Mouse (Mus musculus): ENCODE measurements around the gene Cideb. TPM values are rescaled to one million over a fixed set of nuclear protein-coding genes. Genes with fewer than 3 reads are reported as not detected.
A peak's percentile ranks its signal among the peaks of the same experiment; 100 is the strongest.

Gene Cideb
- polyA plus RNA-seq, 1 experiment, result 335 TPM

DNA sequence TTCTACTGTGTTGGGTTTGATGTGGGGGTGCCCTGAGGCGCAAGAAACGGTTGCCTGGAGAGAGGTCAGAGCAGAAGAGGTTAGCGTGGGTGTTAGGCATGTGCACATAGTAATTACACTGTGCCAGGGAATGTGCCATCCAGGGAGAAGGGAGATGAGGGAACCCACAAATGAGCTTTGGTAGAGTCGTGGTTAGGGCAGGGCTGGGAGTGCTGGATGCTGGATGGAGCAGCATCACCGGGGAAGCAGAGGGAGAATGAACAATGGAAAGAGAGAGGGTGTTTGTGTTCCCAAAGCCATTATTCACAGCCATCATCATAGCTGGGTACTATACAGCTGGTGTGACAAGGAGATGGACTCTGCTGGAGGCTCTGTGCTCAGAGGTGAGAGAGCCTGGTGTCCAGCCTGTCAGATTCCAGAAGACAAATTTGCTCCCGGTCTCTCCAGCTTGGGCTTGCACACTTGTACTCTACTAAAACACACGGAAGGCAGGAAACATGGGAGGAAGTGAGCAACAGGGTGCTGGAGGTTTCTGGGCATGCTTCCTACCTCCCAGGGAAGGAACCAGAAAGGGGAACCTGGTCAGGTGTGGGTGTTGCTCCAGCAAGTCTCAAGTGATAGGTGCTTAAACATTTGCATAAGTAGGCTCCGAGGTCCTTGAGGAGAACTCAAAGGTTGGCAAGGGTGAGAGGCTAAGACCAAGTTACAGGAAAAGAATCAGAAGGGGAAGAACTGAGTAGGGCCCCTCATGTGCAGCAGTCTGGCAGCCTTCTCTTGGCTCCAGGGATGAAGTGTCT, 30.2 kb downstream of the Cideb start:
- DNase-seq (ENCODE audit: low read depth, low spot score), result no peak
- 65% methylated on average over 8 of the region's 8 CpGs for WGBS

DNA sequence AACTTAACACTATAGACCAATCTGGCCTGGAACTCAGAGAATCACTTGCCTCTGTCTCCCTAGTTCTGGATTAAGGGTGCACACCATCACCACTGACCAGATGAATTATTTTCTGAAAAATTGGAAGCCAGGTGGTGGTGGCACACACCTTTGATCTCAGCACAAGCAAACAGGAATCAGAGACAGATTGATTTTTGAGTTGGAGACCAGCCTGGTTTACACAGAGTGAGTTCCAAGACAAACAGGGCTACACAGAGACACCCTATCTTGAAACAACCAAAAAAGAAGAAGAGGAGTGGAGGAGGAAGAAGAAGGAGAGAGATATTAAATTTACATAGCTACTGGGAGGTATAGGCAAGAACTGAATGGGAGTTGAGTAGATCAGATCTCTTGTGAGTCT, 32.0 kb downstream of the Cideb start:
- DNase-seq (ENCODE audit: low read depth, low spot score), result no peak

DNA sequence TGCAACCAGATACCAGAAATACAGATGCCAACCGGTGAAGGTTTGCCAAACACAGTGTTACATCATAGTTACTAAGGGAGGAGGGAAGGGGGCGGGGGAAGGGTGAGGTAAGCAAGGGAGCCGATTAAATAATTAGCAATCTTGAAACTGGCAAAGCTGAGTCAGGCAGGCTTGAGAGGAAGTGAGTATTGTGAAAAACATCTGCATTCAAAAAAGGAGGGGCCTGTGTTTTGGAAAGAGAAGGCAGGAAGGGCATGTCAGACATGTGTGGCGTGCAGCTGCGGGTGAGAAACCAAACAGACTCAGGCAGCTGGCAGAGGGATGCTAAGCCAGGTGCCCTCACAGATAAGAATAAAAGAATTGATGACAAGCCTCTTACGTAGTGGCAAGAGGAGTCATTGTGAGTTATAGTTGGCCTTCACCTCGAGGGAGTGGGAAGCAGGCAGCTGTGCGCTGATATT, 33.8 kb downstream of the Cideb start:
- 27% methylated on average over 8 of the region's 8 CpGs for WGBS
- no peak for DNase-seq (ENCODE audit: low read depth, low spot score)

DNA sequence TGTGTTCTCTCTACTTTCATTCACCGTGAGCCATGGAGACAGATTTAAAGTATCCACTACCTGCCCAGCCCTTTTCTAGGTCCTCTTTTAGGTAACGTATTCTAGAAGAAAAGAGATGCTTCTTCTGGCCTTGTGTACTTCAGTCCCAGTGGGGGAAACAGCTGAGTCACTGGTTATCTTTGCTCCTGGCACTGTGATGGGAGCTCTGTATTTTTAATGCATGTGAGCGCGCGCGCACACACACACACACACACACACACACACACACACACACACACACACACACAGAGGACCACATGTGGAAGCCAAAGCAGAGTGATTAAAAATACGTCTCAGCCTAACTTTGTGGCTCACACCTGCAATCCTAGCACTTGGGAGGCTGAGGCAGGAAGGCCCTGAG, 34.8 kb downstream of the Cideb start:
- DNase-seq (ENCODE audit: low read depth, low spot score), result no peak
- WGBS, result 94% methylated on average over 7 of the region's 7 CpGs

DNA sequence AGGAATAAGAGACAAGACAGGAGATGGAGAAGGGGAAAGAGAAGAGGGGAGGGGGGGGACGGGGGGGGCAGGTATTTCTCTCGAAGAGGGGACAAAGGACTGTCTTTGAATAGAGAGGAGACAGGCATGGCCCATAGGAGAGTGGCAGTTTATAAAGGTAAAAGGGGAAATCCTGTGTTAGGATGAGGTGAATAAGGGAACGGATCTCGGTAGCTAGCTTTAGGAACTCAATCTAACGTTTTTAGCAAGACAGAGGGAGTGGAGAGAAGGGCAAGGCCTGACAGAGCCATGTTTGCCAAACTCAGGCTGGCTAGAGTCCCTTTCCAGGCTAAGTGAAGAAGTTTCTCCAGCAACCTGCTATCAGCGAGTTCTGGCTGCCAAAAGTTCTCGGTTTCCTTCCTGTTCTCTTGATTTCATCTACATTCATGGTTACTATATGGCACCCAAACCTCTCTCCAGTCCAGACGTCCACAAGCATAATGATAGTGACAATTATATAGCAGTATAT, 35.8 kb downstream of the Cideb start:
- 51% methylated on average over 8 of the region's 8 CpGs for WGBS
- no peak for DNase-seq (ENCODE audit: low read depth, low spot score)

DNA sequence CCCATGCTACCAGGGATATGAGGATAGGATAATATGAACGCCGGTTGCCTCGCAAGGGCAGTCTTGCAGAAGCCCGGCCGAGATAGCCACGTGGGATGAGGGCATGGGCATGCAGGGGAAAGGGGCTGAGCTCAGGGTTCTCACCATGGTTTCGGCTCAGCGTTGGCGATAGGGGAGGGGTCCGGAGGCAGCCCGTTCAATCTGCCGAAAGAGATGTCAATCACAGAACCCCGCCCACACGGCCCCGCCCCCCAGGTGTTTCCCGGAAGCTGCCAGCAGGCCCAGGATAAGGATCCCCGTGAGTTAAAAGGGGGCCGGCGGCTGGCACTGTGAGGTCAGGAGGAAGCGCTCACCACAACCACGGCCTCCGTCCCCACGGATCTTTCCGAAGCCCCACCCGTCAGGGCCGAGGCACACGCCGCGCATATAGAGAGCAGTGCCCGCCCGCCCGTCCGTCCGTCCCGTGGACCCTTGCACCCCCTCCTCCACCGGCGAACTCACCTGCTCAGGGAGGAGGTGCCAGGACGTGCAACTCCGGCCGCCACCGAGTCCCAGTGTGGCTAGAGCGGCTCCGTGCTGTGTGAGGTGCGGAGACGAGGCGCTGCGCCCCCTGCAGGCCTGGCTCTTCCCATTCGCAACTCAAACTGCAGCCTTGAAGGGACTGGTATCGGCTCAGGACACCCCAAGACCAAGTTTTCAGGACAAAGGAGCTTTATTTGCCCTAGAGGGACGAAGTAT, 36.4 kb downstream of the Cideb start, which contains the start of gene Rabggta:
TSS of gene Rabggta (minus strand) at position 564 of the 738 bp plus-strand sequence.
- under 1% methylated on average over 50 of the region's 50 CpGs for WGBS

DNA sequence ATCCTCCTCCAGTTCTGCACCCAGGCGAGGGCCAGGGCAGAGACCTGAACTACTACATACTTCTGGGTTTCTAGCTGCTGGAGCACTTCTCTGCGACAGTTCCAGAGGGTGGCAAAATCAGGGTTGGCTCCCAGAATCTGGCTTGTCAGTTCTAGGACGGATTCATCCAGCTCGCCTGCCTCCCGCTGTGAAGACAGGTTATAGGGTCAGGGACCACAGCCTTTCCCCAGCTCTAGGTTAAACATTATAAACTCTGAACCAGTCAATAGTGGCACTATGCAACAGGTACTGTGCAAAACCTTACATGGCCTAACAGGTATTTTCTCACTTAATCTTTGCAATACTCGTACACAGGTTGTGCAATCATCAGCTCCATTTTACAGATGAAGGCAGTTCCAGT, 37.2 kb downstream of the Cideb start:
- no peak for DNase-seq (ENCODE audit: low read depth, low spot score)
- WGBS, result 84% methylated on average over 6 of the region's 6 CpGs

More for the DNA sequence above, 36.4 kb downstream of the Cideb start, which contains the start of gene Rabggta:
- peak; percentile 86 for DNase-seq (ENCODE audit: low read depth, low spot score)

DNA sequence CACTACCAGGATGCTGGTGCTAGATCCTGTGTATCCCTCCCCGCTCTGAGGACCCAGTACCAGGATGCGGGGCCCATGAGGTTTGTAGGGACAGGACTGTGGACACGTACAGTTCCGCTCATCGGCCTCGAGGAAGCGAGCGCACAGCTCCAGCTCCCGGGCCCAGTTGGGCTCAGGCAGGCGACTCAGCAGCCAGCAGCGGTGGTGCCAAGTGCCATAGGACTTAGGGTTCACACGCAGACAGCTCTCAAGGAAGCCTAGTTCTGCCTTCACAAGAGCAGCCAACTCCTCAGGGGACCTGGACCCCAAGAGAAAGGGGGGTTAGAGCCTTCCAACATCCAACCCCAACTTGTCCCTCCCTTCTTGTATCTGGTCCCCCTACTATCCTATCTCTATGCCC, 37.6 kb downstream of the Cideb start:
- DNase-seq (ENCODE audit: low read depth, low spot score), result no peak
- 94% methylated on average over 12 of the region's 12 CpGs for WGBS

DNA sequence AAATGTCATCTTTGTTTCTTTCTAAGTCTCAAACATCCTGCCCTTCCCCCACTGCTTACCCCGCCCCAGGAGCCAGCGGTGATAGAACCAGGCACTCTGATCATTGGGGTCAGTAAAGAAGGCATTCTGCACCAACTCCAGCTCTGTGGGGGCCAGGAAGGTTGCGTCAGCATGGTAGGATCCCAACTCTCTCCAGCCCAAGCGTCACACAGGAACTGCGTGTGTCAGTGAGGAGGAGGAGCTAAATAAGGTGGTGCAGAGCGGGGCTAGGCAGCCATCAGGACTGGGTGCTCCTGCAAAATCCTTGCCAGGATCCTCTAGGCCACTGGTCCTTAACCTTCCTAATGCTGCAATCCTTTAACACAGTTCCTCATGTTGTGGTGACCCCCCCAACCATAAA, 38.5 kb downstream of the Cideb start:
- WGBS, result 92% methylated on average over 6 of the region's 6 CpGs
- DNase-seq (ENCODE audit: low read depth, low spot score), result no peak

DNA sequence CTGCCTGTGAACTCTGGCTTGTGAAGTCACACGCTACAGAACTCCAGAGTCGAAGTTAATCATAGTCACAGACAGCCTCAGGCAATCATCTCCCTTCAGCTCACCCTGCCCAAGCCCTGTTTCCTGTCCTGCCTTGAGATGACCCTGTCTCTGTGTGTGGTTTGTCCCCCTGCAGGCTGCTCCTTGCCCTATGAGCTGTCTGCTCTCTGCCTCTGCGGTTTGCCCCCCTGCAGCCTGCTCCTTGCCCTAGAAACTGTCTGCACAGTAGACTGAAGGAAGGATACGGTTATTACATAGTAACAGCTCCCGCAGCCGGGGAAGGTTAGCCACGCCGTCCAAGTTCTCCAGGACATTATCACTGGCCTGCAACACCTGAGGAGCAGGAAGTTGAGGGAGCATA, 41.4 kb downstream of the Cideb start:
- DNase-seq (ENCODE audit: low read depth, low spot score), result no peak
- 86% methylated on average over 8 of the region's 8 CpGs for whole genome bisulfite sequencing

DNA sequence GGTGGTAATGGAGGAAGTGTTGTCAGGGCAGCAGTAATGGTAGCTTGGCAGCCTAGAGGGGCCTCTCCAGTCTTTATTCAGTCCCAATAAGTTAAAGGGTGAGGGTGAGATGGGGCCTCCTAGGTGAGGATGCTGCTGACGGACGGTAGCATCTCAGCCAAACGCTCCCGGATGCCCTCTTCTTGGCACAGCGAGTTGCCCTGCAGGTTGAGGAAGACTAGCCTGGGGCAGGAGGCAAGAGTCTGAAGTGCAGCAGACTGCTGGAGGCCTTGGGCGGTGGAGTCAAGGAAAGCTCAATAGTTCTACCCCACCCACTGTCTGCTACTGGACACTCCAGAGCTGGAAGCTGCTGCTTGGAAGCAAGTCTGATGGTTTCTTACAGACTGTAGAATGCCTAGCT, 42.0 kb downstream of the Cideb start:
- WGBS, result 96% methylated on average over 6 of the region's 6 CpGs
- DNase-seq (ENCODE audit: low read depth, low spot score), result no peak

DNA sequence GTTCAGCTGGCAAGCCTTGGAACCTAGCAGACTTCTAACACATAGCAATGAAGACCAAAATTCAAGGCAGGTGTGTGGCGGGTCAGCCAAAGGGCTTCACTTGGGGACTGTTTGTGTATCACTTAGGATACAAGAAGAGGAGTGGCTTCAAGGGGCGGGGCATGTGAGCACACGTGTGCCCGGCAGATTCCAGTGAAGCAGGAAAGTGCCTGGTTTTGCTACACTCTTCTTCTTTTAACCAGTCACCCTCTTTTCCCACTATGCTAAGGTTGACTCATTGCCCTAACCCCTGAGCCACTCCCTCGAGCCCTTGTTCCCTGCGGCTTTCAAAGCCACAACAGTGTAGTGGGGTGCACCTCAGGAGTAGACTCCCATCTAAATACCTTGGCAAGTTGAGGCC, 43.4 kb downstream of the Cideb start:
- DNase-seq (ENCODE audit: low read depth, low spot score), result no peak
- 18% methylated on average over 6 of the region's 6 CpGs for WGBS

DNA sequence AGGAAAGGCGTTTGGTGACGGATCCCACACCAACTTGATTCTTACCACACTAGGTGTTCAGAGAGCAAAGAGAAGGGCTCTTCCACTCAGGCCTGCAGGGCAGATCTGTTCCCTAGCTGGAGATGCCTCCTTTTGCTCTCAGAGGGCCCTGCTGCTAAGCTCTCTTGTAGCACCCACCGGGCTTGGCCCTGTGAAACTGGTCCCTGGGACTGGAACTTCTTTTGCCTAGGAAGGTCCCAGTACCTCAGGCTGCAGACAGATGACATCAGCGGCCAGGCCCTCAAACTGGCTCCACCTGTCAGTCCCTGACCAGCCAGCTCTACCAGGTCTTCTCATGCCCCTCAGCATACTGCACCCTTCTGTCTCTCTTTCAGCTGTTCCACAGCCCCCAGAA, 44.5 kb downstream of the Cideb start, which contains the start of gene Tgm1:
TSS of gene Tgm1 (minus strand) at position 198 of the 394 bp plus-strand sequence.
- DNase-seq (ENCODE audit: low read depth, low spot score), result no peak
- 45% methylated on average over 4 of the region's 4 CpGs for WGBS

DNA sequence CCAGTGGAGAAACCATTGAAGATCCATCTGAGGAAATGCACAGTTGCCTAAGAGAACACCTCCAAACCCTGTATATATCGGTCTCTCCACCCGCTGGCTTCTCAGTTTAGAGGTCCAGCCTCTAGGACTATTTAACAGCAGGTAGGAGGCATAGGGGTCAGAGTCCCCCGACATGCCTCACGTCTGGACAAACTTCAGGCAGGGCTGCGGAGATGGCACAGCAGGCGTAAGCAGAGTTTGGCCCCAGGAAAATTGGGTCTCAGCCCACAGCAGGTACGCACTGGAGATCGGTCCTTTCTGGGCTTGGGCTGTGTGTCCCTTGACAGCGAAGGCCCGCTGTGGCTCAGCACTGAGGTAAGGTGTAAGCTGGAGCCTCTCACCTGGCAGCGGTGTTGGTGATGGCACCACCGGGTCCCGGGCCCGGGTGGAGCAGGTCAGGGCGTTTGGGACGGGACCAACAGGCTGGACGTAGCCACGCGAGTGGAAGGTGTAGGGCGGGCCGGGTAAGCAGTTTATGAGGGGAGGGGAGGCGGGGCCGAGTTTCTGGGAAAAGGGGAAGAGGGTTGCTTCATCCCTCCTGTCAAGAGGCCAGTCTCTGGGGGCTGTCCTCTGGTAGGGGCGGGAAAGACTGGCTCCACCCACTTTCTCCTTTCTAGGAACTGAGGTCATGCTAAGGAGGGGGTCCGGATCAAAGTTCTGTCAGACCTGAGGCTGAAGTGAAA, 45.1 kb downstream of the Cideb start:
- WGBS, result 10% methylated on average over 25 of the region's 25 CpGs
- no peak for DNase-seq (ENCODE audit: low read depth, low spot score)

DNA sequence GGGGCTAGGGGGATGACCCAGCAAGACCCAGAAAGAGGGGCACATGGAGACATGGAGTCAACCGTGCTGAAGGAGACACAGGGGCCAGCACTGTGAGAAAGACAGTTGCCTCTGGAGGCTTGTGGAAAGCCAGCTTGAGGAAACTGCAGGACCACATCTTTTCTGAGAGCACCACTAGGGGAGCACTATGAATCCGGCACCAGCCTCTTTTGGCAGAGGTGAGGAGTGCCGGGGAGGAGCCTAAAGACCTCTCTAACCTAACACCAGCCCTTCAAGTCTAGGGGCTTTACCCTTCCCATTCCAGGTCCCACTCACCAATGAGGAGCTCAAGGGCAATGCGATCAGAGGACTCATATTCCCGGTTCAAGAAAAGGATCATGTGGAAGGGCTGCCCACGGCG, 46.5 kb downstream of the Cideb start:
- DNase-seq (ENCODE audit: low read depth, low spot score), result no peak
- 82% methylated on average over 7 of the region's 7 CpGs for WGBS

DNA sequence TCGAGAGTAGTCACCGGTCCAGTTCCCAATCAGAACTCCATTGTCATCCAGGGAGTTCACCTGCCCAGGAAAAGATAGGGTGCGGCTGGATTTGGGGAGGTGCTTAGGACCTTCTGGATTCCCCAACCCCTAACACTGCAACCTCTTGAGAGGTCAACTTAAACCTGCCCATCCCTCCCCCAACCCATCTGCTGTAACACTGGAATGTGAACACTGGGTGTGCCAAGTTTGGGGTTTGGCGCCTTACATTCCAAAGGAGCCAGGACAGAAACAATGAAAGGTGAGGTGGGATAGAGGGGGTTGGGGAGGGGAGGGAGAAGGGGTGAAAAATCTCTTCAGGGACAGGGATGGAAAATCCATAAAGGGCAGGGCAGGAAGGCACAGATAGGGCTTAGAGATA, 48.7 kb downstream of the Cideb start:
- no peak for DNase-seq (ENCODE audit: low read depth, low spot score)
- 77% methylated on average over 4 of the region's 4 CpGs for WGBS

DNA sequence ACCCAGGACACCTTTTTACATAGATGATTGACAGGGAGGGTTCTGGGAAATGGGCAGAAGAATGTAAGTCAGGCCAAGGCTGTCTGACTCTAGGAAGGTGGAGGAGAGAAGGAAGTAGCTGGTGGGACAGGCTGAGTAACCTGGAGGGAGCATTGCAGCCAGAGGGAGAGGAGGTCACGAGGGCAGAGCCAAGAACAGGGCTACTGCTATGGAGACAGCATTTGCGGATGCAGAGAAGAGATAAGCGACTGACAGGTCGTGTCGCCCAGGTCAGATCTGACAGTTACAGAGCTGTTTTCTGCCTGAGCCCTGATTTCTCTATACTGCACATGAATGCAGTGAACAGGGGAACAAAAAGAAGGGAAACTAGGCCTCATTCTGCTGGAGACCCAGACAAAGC, 50.9 kb downstream of the Cideb start:
- DNase-seq (ENCODE audit: low read depth, low spot score), result no peak
- WGBS, result 91% methylated on average over 5 of the region's 5 CpGs

DNA sequence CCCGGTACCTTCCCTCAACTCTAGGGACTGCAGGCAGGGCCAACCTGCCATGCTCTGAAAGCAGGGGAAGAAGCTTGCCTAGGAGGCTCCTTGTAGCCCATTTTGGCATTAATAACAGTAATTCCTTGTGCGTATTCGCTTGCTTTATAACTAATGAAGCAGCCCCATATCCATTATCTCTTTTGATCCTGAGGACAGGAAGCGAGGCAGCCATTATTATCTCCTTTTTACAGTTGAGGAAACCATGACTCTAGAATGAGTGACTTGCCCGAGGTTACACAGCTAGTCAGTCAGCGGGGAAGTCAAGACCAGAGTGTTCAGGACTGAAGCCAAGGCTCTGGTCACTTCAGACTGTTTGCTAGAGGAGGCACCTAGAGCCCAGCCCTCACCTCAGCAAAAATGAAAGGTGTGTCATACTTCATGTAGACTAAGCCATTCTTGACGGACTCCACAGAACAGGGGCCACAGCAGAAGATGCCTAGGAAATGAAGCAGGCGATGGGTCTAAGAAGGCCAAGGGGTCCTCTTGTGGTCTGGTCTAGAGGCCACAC, 52.1 kb downstream of the Cideb start:
- DNase-seq (ENCODE audit: low read depth, low spot score), result no peak
- WGBS, result 89% methylated on average over 8 of the region's 8 CpGs
